In genomic region chr4:141236856-141237255, GRCm38 (mm10) we compare ENCODE assay signal across 23 mouse cellular contexts. TPM values are rescaled to one million over a fixed set of nuclear protein-coding genes. Genes with fewer than 3 reads are reported as not detected.
A peak's percentile ranks its signal among the peaks of the same experiment; 100 is the strongest.
DNase-seq lines count a peak whose midpoint lies in the region; ATAC-seq lines count a peak whose summit lies in the region.
"Had no signal": no experiment of that assay in that cellular context is flagged by ENCODE, and none has a peak within 500 bp of the region (broad histone marks: within the 10 kb centered on the region; RNA-seq: fewer than 3 reads in every experiment).

No protein-coding gene starts in this region.

- H3K4me2 ChIP-seq in liver, embryonic 12.5 days: no peak overlapping the region
- H3K4me2 ChIP-seq: embryonic facial prominence, embryonic 12.5 days; forebrain, embryonic 15.5 days; heart, embryonic 11.5 days; heart, embryonic 15.5 days; hindbrain, embryonic 14.5 days had no signal

- WGBS in liver, embryonic 12.5 days (ENCODE audit: insufficient replicate concordance): 58% methylated on average over 3 of the region's 3 CpGs

- no peaks in the 10 kb centered on the region for H3K36me3 ChIP-seq in megakaryocyte, embryonic 14.5 days (replicated peaks; ENCODE audit: low read length)
- no peaks in the 10 kb centered on the region for H3K36me3 ChIP-seq in liver, embryonic 12.5 days
- H3K36me3 ChIP-seq: embryonic facial prominence, embryonic 12.5 days; forebrain, embryonic 15.5 days; G1E; heart, embryonic 15.5 days had no signal

- H3K4me1 ChIP-seq in megakaryocyte, embryonic 14.5 days: peaks cover 23% of the 10 kb centered on the region
- H3K4me1 ChIP-seq in liver, embryonic 12.5 days: peaks cover 28% of the 10 kb centered on the region

- H3K9me3 ChIP-seq in megakaryocyte, embryonic 14.5 days: no peaks in the 10 kb centered on the region
- no peaks in the 10 kb centered on the region for H3K9me3 ChIP-seq in liver, embryonic 12.5 days (replicated peaks)
- H3K9me3 ChIP-seq: embryonic facial prominence, embryonic 12.5 days; forebrain, embryonic 15.5 days; G1E; heart, embryonic 15.5 days had no signal

- H3K4me3 ChIP-seq in megakaryocyte, embryonic 14.5 days (replicated peaks): peak overlapping the region; percentile 50
- no peak overlapping the region for H3K4me3 ChIP-seq in liver, embryonic 12.5 days
- H3K4me3 ChIP-seq: embryonic facial prominence, embryonic 12.5 days; forebrain, embryonic 15.5 days; heart, embryonic 15.5 days had no signal

- no peak for ATAC-seq in megakaryocyte, adult 5-6 weeks (ENCODE audit: poor library complexity, severe bottlenecking)
- no peak for ATAC-seq in liver, embryonic 12.5 days
- ATAC-seq: CD4-positive, CD25-positive, alpha-beta regulatory T cell, adult 4 months; forebrain, embryonic 15.5 days; intestine, embryonic 16.5 days had no signal

- H3K27ac ChIP-seq in liver, embryonic 12.5 days: no peak overlapping the region
- H3K27ac ChIP-seq: embryonic facial prominence, embryonic 12.5 days; forebrain, embryonic 15.5 days; heart, embryonic 15.5 days; hindbrain, embryonic 14.5 days had no signal

- no peak overlapping the region for H3K9ac ChIP-seq in liver, embryonic 12.5 days
- H3K9ac ChIP-seq: embryonic facial prominence, embryonic 12.5 days; forebrain, embryonic 15.5 days; heart, embryonic 15.5 days; hindbrain, embryonic 14.5 days had no signal

- H3K27me3 ChIP-seq in megakaryocyte, embryonic 14.5 days (replicated peaks): peaks cover 78% of the 10 kb centered on the region
- peaks cover 91% of the 10 kb centered on the region for H3K27me3 ChIP-seq in liver, embryonic 12.5 days (replicated peaks)

- peak; percentile 43 for DNase-seq in adrenal gland, adult 2 months
- no peak for DNase-seq in adrenal gland, adult 8-10 months
- peak; percentile 88 for DNase-seq in heart, adult 11 months
- DNase-seq in heart, adult 8-10 months (ENCODE audit: low spot score): no peak
- DNase-seq: adrenal gland, postnatal 25 days; B cell, adult 2 months; cerebellum, adult 8-10 months; cerebellum, postnatal 25 days; gastrocnemius, postnatal 10 days; heart, adult 18-20 months; heart, postnatal 14 days had no signal

RNA-seq across cellular contexts. Expression of gene Arhgef19, which starts 2.4 kb away (rescaled TPM):
- 10 to 100 TPM; 50.9 to 65.1 TPM for total RNA-seq in adrenal gland, adult 2 months (2021)
- polyA plus RNA-seq in adrenal gland, adult 2 months (2012; rRNA removed): 58.3 and 75.8 TPM in 2 replicates
- 100 to 1,000 TPM in 1 of 4 experiments, 10 to 100 TPM in 3; 43.5 to 113 (median 60.0) TPM for total RNA-seq in adrenal gland, adult 8-10 months (2022)
- 10 to 100 TPM; 26.2 to 32.2 (median 30.3) TPM for total RNA-seq in heart, adult 8-10 months (2022)
- polyA plus RNA-seq in megakaryocyte, embryonic 14.5 days (2012; ENCODE audit: insufficient read depth, low replicate concordance): 0.64 TPM in 1 of 2 replicates, not detected in the other
- not detected in 2 replicates for total RNA-seq in megakaryocyte, adult 5-6 weeks (2015)
- not detected in 2 replicates for total RNA-seq in megakaryocyte, adult 5-6 weeks (2017)
- polyA plus RNA-seq in liver, embryonic 12.5 days (2016; fragmentation: Nextera tagmentation; extraction: Ambion mirVana): 1.9 and 2.4 TPM in 2 replicates
- total RNA-seq: G1E; hematopoietic stem cell, adult 5-6 weeks had no signal
- polyA plus RNA-seq: CD4-positive, CD25-positive, alpha-beta regulatory T cell, adult 4 months; G1E had no signal

RNA-seq across cellular contexts. Expression of gene Rsg1, which starts 23.1 kb away (rescaled TPM):
- 1 to 10 TPM in 1 of 2 experiments, under 1 TPM in 1; 0.86 to 1.1 TPM for total RNA-seq in adrenal gland, adult 2 months (2021)
- 1.7 and 2.3 TPM in 2 replicates for polyA plus RNA-seq in adrenal gland, adult 2 months (2012; rRNA removed)
- 1 to 10 TPM; 1.6 to 2.6 (median 2.2) TPM for total RNA-seq in adrenal gland, adult 8-10 months (2022)
- total RNA-seq in heart, adult 8-10 months (2022): 1 to 10 TPM in 1 of 4 experiments, under 1 TPM in 3; 0.44 to 1.2 (median 0.66) TPM
- not detected in 2 replicates for polyA plus RNA-seq in megakaryocyte, embryonic 14.5 days (2012; ENCODE audit: insufficient read depth, low replicate concordance)
- total RNA-seq in megakaryocyte, adult 5-6 weeks (2015): not detected in 2 replicates
- 0.77 and 0.95 TPM in 2 replicates for total RNA-seq in megakaryocyte, adult 5-6 weeks (2017)
- polyA plus RNA-seq in liver, embryonic 12.5 days (2016; fragmentation: Nextera tagmentation; extraction: Ambion mirVana): 3.3 and 3.5 TPM in 2 replicates

Comparison
In these comparisons a context has a peak if more than half of its experiments do, and no peak if none do; other contexts are left out.
1. DNase-seq: peak in adrenal gland, adult 2 months (single experiment) and heart, adult 11 months (single experiment); none in adrenal gland, adult 8-10 months (single experiment) and heart, adult 8-10 months (single experiment).
2. RNA of gene Arhgef19, which starts 2.4 kb away (total RNA-seq): 43.5 to 113 TPM in adrenal gland, adult 8-10 months, 50.9 to 65.1 TPM in adrenal gland, adult 2 months and 26.2 to 32.2 TPM in heart, adult 8-10 months; not detected in megakaryocyte, adult 5-6 weeks; every median in the first group is over 10 times any median in the second.